Mouse (Mus musculus): ENCODE results near the gene Gm2163.
"Not testable (repeated sequence)": the region's sequence is repeated elsewhere in the genome, so short reads cannot be mapped to it uniquely, and the experiment has no call there.

The Gm2163 gene

GRCm38 (mm10) chr4:42466452-42466851, at the start of gene Gm2163:
Gene Gm2163 (plus strand): TSS chr4:42466752.
- DNase-seq (ENCODE audit: low read depth, low spot score): not testable (repeated sequence)

GRCm38 (mm10) chr4:42439078-42439477, 27.5 kb upstream of the Gm2163 start, which contains the start of gene Gm21586:
Gene Gm21586 (plus strand): TSS chr4:42439378.
- not testable (repeated sequence) for DNase-seq (ENCODE audit: low read depth, low spot score)

GRCm38 (mm10) chr4:42528075-42528474, 61.5 kb downstream of the Gm2163 start, which contains the start of gene Fam205a2:
Gene Fam205a2 (minus strand): TSS chr4:42528175.
- DNase-seq (ENCODE audit: low read depth, low spot score): not testable (repeated sequence)

GRCm38 (mm10) chr4:42611895-42612294, 145.3 kb downstream of the Gm2163 start, which contains the start of gene Gm10591:
Gene Gm10591 (plus strand): TSS chr4:42612195.
- DNase-seq (ENCODE audit: low read depth, low spot score): not testable (repeated sequence)

GRCm38 (mm10) chr4:42629419-42629818, 162.9 kb downstream of the Gm2163 start, which contains the start of gene Gm2564:
Gene Gm2564 (plus strand): TSS chr4:42629719.
- DNase-seq (ENCODE audit: low read depth, low spot score): not testable (repeated sequence)
